Mouse (Mus musculus): ENCODE data around the gene Atp1b4. TPM values are rescaled to one million over a fixed set of nuclear protein-coding genes. Genes with fewer than 3 reads are reported as not detected.

Gene Atp1b4
- not detected in 2 replicates for polyA plus RNA-seq (2014; fragmentation: Nextera tagmentation; extraction: Ambion mirVana)

- DNase-seq (ENCODE audit: low spot score) (no peak), ATAC-seq (ENCODE audit: insufficient read depth, low FRiP score, low TSS enrichment) (no peak)
- H3K9me3 ChIP-seq (ENCODE audit: control insufficient read depth, low read length), result no peaks in the 10 kb centered on the region
- no peak within 1 kb of the TSS for H3K4me2 ChIP-seq (ENCODE audit: low read depth)
- 87% methylated on average over 8 of the region's 8 CpGs for WGBS
- H3K27me3 ChIP-seq (ENCODE audit: control insufficient read depth, insufficient read depth, low read length), result no peaks in the 10 kb centered on the region
- no peak within 1 kb of the TSS for H3K9ac ChIP-seq (ENCODE audit: low read length)
- H3K4me1 ChIP-seq (ENCODE audit: control insufficient read depth, insufficient read depth, low read length), result no peaks in the 10 kb centered on the region
- H3K4me3 ChIP-seq (ENCODE audit: low read depth, low read length), result no peak within 1 kb of the TSS
- no peak within 1 kb of the TSS for H3K27ac ChIP-seq (ENCODE audit: low read depth, low read length)
- H3K36me3 ChIP-seq (ENCODE audit: control insufficient read depth, insufficient read depth, low read length), result no peaks in the 10 kb centered on the region
Measured at GRCm38 (mm10) chrX:38315884-38316283, at the start of gene Atp1b4. Atp1b4 (plus strand) TSS chrX:38316184.

GRCm38 (mm10) chrX:38308597-38308996 is 7.4 kb upstream of the Atp1b4 start:
- Histone ChIP-seq H3K4me1 (ENCODE audit: control insufficient read depth, insufficient read depth, low read length) (no peaks in the 10 kb centered on the region), H3K4me2 (ENCODE audit: low read depth) (no peak overlapping the region), H3K36me3 (ENCODE audit: control insufficient read depth, insufficient read depth, low read length) (no peaks in the 10 kb centered on the region), H3K9ac (ENCODE audit: low read length) (no peak overlapping the region), H3K27ac (ENCODE audit: low read depth, low read length) (no peak overlapping the region), H3K27me3 (ENCODE audit: control insufficient read depth, insufficient read depth, low read length) (no peaks in the 10 kb centered on the region), H3K9me3 (ENCODE audit: control insufficient read depth, low read length) (no peaks in the 10 kb centered on the region), H3K4me3 (ENCODE audit: low read depth, low read length) (no peak overlapping the region)
- DNase-seq (ENCODE audit: low spot score), result no peak
- WGBS, result 69% methylated on average over 4 of the region's 4 CpGs
- ATAC-seq (ENCODE audit: insufficient read depth, low FRiP score, low TSS enrichment), result no peak

- DNase-seq (ENCODE audit: low spot score) (no peak), ATAC-seq (ENCODE audit: insufficient read depth, low FRiP score, low TSS enrichment) (no peak)
- Histone ChIP-seq H3K4me2 (ENCODE audit: low read depth) (no peak overlapping the region), H3K9me3 (ENCODE audit: control insufficient read depth, low read length) (no peaks in the 10 kb centered on the region), H3K4me1 (ENCODE audit: control insufficient read depth, insufficient read depth, low read length) (no peaks in the 10 kb centered on the region), H3K9ac (ENCODE audit: low read length) (no peak overlapping the region), H3K36me3 (ENCODE audit: control insufficient read depth, insufficient read depth, low read length) (no peaks in the 10 kb centered on the region), H3K27ac (ENCODE audit: low read depth, low read length) (no peak overlapping the region), H3K27me3 (ENCODE audit: control insufficient read depth, insufficient read depth, low read length) (no peaks in the 10 kb centered on the region), H3K4me3 (ENCODE audit: low read depth, low read length) (no peak overlapping the region)
- WGBS, result 84% methylated on average over 2 of the region's 2 CpGs
Measured at GRCm38 (mm10) chrX:38311054-38311453, 4.9 kb upstream of the Atp1b4 start.

GRCm38 (mm10) chrX:38312910-38313625 is 2.9 kb upstream of the Atp1b4 start:
- H3K4me1 ChIP-seq (ENCODE audit: control insufficient read depth, insufficient read depth, low read length), result no peaks in the 10 kb centered on the region
- no peak overlapping the region for H3K4me2 ChIP-seq (ENCODE audit: low read depth)
- ATAC-seq (ENCODE audit: insufficient read depth, low FRiP score, low TSS enrichment) (peak; percentile 98), DNase-seq (ENCODE audit: low spot score) (peak; percentile 51)
- no peaks in the 10 kb centered on the region for H3K9me3 ChIP-seq (ENCODE audit: control insufficient read depth, low read length)
- H3K9ac ChIP-seq (ENCODE audit: low read length), result no peak overlapping the region
- H3K27ac ChIP-seq (ENCODE audit: low read depth, low read length), result 0 out of 2 replicates have a peak overlapping the region, but pooled peaks have one; percentile 34
- WGBS, result 48% methylated on average over 9 of the region's 9 CpGs
- no peak overlapping the region for H3K4me3 ChIP-seq (ENCODE audit: low read depth, low read length)
- H3K27me3 ChIP-seq (ENCODE audit: control insufficient read depth, insufficient read depth, low read length), result no peaks in the 10 kb centered on the region
- no peaks in the 10 kb centered on the region for H3K36me3 ChIP-seq (ENCODE audit: control insufficient read depth, insufficient read depth, low read length)

- WGBS, result 50% methylated on average over 6 of the region's 6 CpGs
- Histone ChIP-seq H3K36me3 (ENCODE audit: control insufficient read depth, insufficient read depth, low read length) (no peaks in the 10 kb centered on the region), H3K9ac (ENCODE audit: low read length) (no peak overlapping the region), H3K27ac (ENCODE audit: low read depth, low read length) (peak overlapping the region; percentile 53; the same call in 1 of the 2 replicates), H3K27me3 (ENCODE audit: control insufficient read depth, insufficient read depth, low read length) (no peaks in the 10 kb centered on the region), H3K4me2 (ENCODE audit: low read depth) (no peak overlapping the region), H3K4me3 (ENCODE audit: low read depth, low read length) (no peak overlapping the region), H3K9me3 (ENCODE audit: control insufficient read depth, low read length) (no peaks in the 10 kb centered on the region), H3K4me1 (ENCODE audit: control insufficient read depth, insufficient read depth, low read length) (no peaks in the 10 kb centered on the region)
- peak; percentile 43 for ATAC-seq (ENCODE audit: insufficient read depth, low FRiP score, low TSS enrichment)
- DNase-seq (ENCODE audit: low spot score), result no peak
Measured at GRCm38 (mm10) chrX:38313626-38314210, 2.3 kb upstream of the Atp1b4 start.

GRCm38 (mm10) chrX:38330695-38331406 is 14.9 kb downstream of the Atp1b4 start:
- DNase-seq (ENCODE audit: low spot score), result no peak
- Histone ChIP-seq H3K9me3 (ENCODE audit: control insufficient read depth, low read length) (no peaks in the 10 kb centered on the region), H3K9ac (ENCODE audit: low read length) (no peak overlapping the region), H3K4me2 (ENCODE audit: low read depth) (no peak overlapping the region), H3K36me3 (ENCODE audit: control insufficient read depth, insufficient read depth, low read length) (no peaks in the 10 kb centered on the region), H3K4me3 (ENCODE audit: low read depth, low read length) (no peak overlapping the region), H3K27ac (ENCODE audit: low read depth, low read length) (no peak overlapping the region), H3K4me1 (ENCODE audit: control insufficient read depth, insufficient read depth, low read length) (no peaks in the 10 kb centered on the region), H3K27me3 (ENCODE audit: control insufficient read depth, insufficient read depth, low read length) (no peaks in the 10 kb centered on the region)
- ATAC-seq (ENCODE audit: insufficient read depth, low FRiP score, low TSS enrichment), result no peak
- WGBS, result 51% methylated on average over 4 of the region's 4 CpGs

GRCm38 (mm10) chrX:38334329-38335279 is 18.6 kb downstream of the Atp1b4 start:
- no peak overlapping the region for H3K4me2 ChIP-seq (ENCODE audit: low read depth)
- H3K36me3 ChIP-seq (ENCODE audit: control insufficient read depth, insufficient read depth, low read length), result no peaks in the 10 kb centered on the region
- no peak overlapping the region for H3K4me3 ChIP-seq (ENCODE audit: low read depth, low read length)
- H3K9ac ChIP-seq (ENCODE audit: low read length), result no peak overlapping the region
- H3K27me3 ChIP-seq (ENCODE audit: control insufficient read depth, insufficient read depth, low read length), result no peaks in the 10 kb centered on the region
- ATAC-seq (ENCODE audit: insufficient read depth, low FRiP score, low TSS enrichment) (no peak), DNase-seq (ENCODE audit: low spot score) (no peak)
- no peak overlapping the region for H3K27ac ChIP-seq (ENCODE audit: low read depth, low read length)
- WGBS, result 59% methylated on average over 8 of the region's 8 CpGs
- no peaks in the 10 kb centered on the region for H3K4me1 ChIP-seq (ENCODE audit: control insufficient read depth, insufficient read depth, low read length)
- H3K9me3 ChIP-seq (ENCODE audit: control insufficient read depth, low read length), result no peaks in the 10 kb centered on the region

GRCm38 (mm10) chrX:38362016-38362415 is 46.0 kb downstream of the Atp1b4 start:
- DNase-seq (ENCODE audit: low spot score), result no peak
- Histone ChIP-seq H3K27ac (ENCODE audit: low read depth, low read length) (no peak overlapping the region), H3K4me1 (ENCODE audit: control insufficient read depth, insufficient read depth, low read length) (no peaks in the 10 kb centered on the region), H3K4me3 (ENCODE audit: low read depth, low read length) (no peak overlapping the region), H3K9me3 (ENCODE audit: control insufficient read depth, low read length) (no peaks in the 10 kb centered on the region), H3K36me3 (ENCODE audit: control insufficient read depth, insufficient read depth, low read length) (no peaks in the 10 kb centered on the region), H3K4me2 (ENCODE audit: low read depth) (no peak overlapping the region), H3K27me3 (ENCODE audit: control insufficient read depth, insufficient read depth, low read length) (no peaks in the 10 kb centered on the region), H3K9ac (ENCODE audit: low read length) (no peak overlapping the region)
- no peak for ATAC-seq (ENCODE audit: insufficient read depth, low FRiP score, low TSS enrichment)
- WGBS, result 78% methylated on average over 8 of the region's 8 CpGs

All from neural tube, embryonic 11.5 days (tissue).